Mouse (Mus musculus) gonadal fat pad, adult 2 months (tissue): ENCODE measurements around the gene Parvb. TPM values are rescaled to one million over a fixed set of nuclear protein-coding genes. Genes with fewer than 3 reads are reported as not detected.

ENCODE experiments used
- DNase-seq: peaks from one replicate; pipeline ENCODE4 v3.0.0-alpha.2; 2012; ENCODE audit warnings: low read depth
- polyA plus RNA-seq: library from polyadenylated mRNA; depleted of rRNA; stranded (reverse); fragments of >200 nt; gene quantifications from 2 replicates; pipeline ENCODE4 v1.2.3, GENCODE M21; 2012; rRNA removed

Parvb gene
- polyA plus RNA-seq, 1 experiment, result 7.5 TPM

GRCm38 (mm10) chr15:84323966-84324869 lies 92.4 kb downstream of the Parvb start, which contains the start of gene Parvg:
Gene Parvg (plus strand): TSS chr15:84324026.
- no peak for DNase-seq

- no peak for DNase-seq
Measured at GRCm38 (mm10) chr15:84324870-84325553, 93.2 kb downstream of the Parvb start.

GRCm38 (mm10) chr15:84325736-84326135 lies 93.9 kb downstream of the Parvb start:
- DNase-seq, result no peak

- no peak for DNase-seq
Measured at GRCm38 (mm10) chr15:84328870-84329269, 97.0 kb downstream of the Parvb start.

- DNase-seq, result no peak
Measured at GRCm38 (mm10) chr15:84329940-84330339, 98.1 kb downstream of the Parvb start.

GRCm38 (mm10) chr15:84331066-84331612 lies 99.3 kb downstream of the Parvb start:
- DNase-seq, result no peak

GRCm38 (mm10) chr15:84336281-84336817 lies 104.5 kb downstream of the Parvb start:
- no peak for DNase-seq

- DNase-seq, result no peak
Measured at GRCm38 (mm10) chr15:84337599-84337998, 105.8 kb downstream of the Parvb start.

- no peak for DNase-seq
Measured at GRCm38 (mm10) chr15:84340926-84341325, 109.1 kb downstream of the Parvb start.

GRCm38 (mm10) chr15:84348769-84349168 lies 116.9 kb downstream of the Parvb start:
- DNase-seq, result no peak

GRCm38 (mm10) chr15:84349915-84350738 lies 118.3 kb downstream of the Parvb start:
- DNase-seq, result no peak

- no peak for DNase-seq
Measured at GRCm38 (mm10) chr15:84351342-84351741, 119.5 kb downstream of the Parvb start.

- DNase-seq, result no peak
Measured at GRCm38 (mm10) chr15:84351915-84352844, 120.3 kb downstream of the Parvb start.

- no peak for DNase-seq
Measured at GRCm38 (mm10) chr15:84355081-84355480, 123.2 kb downstream of the Parvb start.

GRCm38 (mm10) chr15:84364746-84365145 lies 132.9 kb downstream of the Parvb start:
- no peak for DNase-seq

Other genes with a start within 250 kb of the Parvb start
- 0.45 and 1.3 TPM in 2 replicates for gene Efcab6, start 166.7 kb upstream of the Parvb start, polyA plus RNA-seq
- gene Sult4a1, start 126.3 kb upstream of the Parvb start, polyA plus RNA-seq, result 0.07 and 0.19 TPM in 2 replicates
- 0.10 and 0.53 TPM in 2 replicates for gene Pnpla5, start 108.9 kb upstream of the Parvb start, polyA plus RNA-seq
- 398 and 777 TPM in 2 replicates for gene Pnpla3, start 64.2 kb upstream of the Parvb start, polyA plus RNA-seq
- gene Samm50, start 39.8 kb upstream of the Parvb start, polyA plus RNA-seq, result 10.7 and 12.5 TPM in 2 replicates
- 2.0 and 2.3 TPM in 2 replicates for gene Parvg, start 92.0 kb downstream of the Parvb start, polyA plus RNA-seq
- 1.00 and 1.6 TPM in 2 replicates for gene Shisal1, start 215.1 kb downstream of the Parvb start, polyA plus RNA-seq